Mouse (Mus musculus) lung, postnatal 25 days (tissue): Measurements from ENCODE around the gene Pkdcc.

ENCODE experiments used
- DNase-seq: peaks from one replicate; pipeline ENCODE4 v3.0.0; 2022; ENCODE audit warnings: low spot score

Pkdcc gene

DNA sequence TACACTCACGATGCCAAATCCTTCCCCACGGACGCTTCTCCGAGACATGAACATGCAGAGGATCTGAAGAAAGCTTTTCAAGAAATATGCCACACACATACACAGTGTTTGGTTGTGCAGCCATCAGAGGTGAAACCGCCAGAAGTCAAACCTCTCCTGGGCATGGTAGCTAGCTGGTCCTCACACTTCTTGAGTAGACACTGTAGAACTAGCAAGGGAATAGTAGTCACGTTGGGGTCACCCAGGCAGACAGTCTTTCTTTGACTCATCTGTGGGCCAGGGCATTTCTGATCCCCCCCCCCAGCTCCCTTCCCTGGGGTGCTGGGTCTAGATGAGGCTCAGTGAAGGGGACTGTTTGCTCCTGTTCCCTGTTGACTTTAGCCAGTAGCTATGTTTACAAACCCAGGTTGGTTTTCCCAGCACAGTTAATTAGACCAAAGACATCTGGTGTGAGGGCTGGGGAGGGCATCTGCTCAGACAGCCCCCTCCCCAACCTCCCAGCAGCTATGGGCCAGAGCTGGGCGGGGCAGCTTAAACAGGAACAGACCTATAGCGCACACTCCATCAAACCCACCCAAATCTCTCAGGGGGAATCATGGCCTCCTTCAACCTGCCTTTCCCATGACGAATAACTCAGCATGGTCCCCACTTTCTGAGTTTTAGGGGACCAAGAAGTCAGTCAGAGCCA, 1.7 kb upstream of the Pkdcc start:
- no peak for DNase-seq

DNA sequence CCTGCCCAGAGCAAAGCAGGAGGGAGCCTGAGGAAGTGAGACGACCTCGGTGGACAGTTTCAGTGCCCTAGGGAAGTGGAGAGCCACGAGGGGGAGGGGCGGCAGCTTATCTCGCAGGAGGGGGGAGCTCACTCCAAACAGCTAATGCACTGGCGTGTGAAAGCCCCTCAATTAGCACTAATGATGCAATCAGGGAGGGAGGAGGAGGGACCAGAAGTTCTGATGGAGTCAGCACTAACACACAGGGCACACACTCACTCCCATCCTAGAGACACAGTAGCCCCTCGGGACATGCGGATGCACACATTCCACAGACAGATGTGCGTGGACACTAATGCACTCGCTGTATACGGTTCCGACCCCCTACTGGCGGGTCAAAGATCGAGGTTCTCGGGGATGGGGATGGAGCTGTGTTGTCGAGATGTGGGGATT, 915 bp upstream of the Pkdcc start:
- DNase-seq = peak; percentile 54

DNA sequence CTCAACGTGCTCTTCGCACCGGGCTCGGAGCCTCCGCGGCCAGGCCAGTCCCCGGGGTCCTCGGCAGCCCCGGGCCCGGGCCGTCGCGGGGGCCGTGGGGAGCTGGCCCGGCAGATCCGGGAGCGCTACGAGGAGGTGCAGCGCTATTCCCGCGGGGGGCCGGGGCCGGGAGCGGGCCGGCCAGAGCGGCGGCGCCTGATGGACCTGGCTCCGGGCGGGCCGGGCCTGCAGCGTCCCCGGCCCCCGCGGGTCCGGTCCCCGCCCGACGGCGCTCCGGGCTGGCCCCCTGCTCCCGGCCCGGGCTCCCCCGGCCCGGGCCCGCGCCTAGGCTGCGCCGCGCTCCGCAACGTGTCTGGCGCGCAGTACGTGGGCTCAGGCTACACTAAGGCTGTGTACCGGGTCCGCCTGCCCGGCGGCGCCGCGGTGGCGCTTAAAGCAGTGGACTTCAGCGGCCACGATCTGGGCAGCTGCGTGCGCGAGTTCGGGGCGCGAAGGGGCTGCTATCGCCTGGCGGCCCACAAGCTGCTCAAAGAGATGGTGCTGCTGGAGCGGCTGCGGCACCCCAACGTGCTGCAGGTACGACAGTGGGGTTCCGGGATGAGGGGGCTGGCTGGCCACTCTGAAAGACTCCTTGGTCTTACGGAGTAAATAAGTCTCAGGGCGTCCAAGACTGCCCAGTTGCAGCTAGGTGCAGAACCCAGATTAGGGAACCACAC, 595 bp downstream of the Pkdcc start:
- peak; percentile 16 for DNase-seq

DNA sequence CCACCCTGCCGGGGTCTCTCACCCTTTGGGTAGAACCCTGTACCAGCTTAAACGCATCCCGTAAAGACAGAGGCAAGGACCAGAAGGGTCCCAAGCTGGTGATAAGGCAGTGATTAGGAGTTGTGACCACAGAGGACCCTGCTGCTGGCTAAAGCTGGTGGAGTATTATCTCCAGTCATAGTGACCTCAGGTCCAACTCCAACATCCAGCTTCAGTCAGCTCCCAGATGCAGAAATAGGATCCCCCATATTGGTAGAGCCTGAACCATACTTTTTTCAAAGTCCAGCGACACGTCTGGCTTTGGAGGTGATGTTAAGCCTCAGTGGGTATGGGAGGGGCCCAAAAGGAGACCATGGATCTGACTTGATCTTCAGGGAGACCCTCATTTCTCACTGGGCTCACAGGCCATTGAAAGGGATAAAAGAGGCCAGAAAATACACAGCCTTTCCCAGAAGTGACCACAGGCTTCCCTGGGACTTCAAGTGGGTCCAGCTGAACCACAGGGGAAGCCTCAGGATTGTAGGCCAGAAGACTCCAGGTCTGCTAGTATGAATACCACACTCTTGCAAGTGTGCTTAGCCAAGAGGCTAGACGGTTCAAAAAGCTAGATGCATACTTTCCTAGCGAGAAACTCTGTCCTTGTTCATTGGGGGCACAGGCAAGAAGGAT, 1.3 kb downstream of the Pkdcc start:
- no peak for DNase-seq

DNA sequence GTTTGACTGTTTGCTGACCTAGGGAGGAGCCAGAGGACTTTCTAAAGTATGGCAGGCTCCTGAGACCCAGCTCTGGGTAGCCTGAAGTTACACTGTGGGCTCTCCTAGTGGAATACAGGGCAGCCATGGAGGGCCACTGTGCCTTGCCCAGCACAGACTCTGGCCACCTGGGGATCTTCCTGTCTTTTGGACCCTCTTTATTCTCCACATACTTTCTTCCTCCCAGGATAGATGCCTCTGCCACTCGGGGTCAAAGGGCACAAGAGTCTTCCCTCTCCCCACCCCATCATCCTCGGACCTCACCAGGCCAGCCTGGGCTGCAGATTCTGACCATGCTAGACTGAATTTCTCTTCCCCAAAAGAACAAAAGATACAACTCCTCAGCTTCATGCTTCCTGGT, 3.1 kb downstream of the Pkdcc start:
- DNase-seq = no peak

DNA sequence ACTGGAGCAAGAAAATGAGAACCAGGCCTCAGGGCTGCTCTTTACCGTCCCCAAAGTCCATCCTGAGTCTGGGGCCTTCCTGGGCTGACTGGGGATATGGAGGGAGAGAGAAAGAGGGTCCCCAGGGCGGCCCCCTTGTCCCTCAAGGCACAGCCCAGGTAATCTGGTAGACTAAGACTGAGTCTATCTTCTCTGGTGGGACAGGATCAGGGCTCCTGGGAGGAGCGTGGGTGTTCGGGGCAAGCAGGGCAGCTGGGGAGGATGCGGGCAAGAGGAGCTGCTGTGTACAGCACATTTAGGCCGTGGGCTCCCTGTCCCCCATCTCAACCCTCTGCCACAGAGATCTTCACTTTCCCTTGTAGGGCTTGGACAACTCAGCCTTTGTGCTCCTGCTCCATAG, 3.6 kb downstream of the Pkdcc start:
- DNase-seq = no peak

DNA sequence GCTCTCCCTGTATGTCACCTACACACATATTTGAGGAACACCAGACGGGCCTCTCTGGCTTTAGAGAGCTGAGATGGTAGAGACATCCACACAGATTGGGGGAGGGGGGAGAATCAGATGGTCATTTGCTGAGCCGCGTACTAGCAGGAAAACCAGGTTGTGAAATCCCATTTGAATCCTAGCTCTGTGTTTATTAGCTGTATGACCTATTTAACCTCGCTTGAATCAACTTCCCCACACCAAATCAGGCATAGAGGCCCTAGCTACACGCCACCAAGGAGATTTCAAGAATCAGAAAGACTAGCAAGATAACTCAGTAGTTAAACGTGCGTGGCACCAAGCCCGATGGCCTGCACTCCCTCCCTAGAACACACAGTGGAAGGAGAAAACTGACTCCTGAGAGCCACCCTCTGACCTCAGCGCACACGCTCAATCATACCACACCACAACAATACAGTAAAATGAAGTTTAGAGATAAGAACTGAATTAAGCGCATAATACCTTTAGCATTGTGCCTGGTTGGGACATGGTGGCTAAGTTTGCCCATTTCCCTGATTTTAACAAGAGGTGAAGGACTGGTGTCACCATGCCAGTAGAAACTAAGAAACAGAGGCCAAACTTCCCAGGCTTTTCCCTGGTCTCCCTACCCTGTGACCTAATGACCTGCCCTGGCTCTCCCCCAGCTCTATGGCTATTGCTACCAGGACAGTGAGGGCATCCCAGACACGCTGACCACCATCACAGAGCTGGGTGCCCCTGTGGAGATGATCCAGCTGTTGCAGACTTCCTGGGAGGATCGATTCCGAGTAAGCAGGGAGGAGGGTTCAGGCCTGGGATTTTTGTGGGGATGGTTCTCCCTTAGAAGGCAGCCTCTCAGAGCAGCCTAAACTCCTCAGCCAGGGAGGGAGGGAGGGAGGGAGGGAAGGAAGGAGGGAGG, 4.5 kb downstream of the Pkdcc start:
- DNase-seq = peak; percentile 25

DNA sequence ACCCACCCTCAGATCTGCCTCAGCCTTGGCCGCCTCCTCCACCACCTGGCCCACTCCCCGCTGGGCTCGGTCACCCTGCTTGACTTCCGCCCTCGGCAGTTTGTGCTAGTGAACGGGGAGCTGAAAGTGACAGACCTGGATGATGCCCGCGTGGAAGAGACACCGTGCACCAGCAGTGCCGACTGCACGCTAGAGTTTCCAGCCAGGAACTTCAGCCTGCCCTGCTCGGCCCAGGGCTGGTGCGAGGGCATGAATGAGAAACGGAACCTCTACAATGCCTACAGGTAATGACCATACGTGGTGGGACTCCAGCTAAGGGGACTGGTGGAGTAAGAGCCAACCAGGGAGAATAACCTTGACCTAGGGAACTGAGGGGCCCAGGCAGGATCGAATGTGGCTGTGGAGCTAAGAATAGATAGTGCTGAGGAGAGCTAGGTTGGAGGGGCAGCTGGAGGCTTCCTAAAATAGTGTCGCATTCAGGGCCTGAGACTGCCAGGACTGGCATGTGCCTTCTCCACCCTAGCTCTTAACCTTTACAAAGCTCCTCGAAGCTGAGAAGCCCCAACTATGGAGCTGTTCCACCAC, 6.0 kb downstream of the Pkdcc start:
- no peak for DNase-seq

DNA sequence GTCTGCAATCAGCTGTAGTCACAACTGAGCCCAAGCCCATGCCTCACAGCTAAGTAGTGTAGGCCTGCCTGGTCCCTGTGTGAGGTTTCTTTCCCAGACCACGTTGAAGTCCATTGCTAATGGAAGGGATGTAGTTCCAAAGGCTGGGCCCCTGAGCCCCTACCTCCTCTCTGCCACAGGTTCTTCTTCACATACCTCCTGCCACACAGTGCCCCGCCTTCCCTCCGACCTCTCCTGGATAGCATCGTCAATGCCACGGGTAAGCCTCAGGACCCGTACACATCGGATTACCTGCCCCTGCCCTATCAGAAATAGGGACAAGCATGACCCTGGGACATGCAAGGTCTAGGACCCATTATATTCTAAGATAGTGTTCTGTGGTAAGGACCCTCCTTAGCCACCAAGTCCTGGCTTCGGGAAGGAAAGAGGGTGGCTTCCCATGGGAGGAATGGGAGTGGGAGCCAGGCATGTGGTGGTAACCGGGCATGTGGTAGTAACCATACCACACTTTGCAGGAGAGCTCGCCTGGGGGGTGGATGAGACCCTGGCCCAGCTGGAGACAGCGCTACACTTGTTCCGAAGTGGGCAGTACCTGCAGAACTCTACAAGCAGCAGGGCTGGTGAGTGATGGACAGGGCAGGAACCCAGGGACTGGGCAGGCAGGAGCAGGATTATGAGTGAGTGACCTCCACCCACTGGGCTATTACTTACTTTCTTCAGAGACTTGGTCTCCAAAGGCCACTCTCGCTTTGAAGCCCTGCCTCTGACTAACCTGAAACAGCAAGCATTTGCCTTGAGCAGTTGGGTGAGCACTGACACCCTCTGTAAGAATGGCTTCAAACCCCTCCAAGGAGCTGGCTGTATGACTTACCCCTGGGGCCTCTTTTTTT, 6.8 kb downstream of the Pkdcc start:
- no peak for DNase-seq

DNA sequence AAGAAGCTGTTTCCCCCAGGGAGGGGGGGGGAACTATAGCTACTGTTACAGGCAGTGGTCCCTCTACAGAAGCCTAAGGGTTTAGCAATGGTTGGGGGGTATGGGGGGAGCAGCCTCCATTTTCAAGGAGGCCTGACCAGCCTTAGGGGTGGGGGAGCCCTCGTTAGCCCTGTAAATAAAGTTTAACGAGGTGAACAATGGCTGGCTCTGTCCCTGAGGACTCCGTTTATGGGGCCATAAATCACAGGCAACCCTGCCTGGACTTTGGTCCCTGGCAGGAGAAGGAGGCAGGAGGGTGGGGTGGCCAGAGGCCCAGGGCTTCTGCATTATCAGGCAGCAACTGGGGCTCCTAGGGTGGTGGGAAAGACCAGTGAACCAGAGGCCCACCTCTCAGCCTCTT, 7.6 kb downstream of the Pkdcc start:
- DNase-seq = no peak

DNA sequence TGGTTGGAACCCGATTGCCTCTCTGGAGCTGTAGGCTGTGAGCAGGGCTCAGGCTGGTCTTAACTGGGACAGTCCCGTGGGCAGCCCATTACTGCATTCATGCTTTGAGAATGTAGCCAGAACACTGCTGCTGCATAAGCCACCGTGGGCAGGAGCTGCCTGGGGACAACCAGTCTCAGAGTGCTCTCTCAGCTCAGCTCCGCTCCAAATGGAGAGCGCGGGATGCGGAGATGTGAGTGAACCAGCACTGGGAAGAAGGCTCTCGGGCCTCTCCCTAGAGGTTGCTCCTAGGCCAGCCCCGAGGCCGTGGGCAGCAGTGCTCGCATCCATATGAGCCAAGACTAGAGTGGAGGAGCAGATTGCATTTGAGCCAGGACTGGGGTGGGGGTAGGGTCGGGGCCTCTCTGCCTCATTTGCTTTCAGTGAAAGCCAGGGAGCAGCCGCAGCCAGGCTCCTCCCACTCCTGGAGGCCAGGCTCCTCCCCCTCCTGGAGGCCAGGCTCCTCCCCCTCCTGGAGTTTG, 9.4 kb downstream of the Pkdcc start:
- DNase-seq = no peak

DNA sequence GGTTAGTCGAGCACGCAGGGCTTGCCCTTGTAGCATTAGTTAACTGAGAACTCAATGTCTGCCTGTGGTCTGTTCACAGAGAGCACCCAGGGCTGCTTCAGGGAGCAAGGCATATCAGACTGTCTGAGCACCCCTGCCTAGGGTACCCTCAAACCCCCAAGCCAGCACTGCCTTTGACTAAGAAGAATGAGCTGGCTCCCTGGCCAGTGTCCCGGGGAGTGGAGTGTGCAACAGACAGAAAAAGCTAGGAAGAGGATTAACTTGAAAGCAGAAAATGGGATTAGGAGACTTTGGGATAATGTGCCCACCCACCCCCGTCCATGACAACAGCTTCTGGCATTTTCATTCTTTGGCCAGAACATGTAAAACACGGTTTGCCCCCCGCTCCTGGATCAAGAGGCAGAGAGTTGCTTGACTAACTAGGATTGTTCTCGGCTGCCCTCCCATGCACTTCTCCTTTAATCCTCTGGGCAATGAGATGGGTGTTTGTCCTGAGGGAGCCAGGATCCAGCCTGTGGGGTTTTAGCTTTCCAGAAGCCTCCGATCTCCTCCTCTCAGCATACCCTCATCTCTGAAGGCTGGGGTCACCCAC, 11.4 kb downstream of the Pkdcc start:
- DNase-seq = no peak

DNA sequence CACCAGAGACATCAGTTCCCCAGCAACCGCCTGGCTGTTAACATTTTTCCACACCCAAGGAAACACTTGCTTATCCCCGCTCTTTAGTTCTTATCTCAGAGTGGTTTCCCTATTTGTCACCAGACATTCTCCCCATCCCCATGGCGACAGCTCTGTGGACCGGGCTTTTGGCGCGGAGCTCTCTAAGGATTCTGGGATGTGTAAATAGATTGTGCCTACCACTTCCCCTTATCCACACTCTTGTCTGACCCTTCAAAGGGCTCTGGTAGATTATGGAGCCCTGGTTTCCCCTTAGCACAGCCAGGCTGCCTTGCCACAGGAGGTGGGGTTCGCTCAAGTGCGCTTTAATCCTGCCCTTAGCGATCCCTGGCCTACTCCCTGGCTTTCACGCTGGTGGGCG, 16.3 kb downstream of the Pkdcc start:
- DNase-seq = peak; percentile 49

DNA sequence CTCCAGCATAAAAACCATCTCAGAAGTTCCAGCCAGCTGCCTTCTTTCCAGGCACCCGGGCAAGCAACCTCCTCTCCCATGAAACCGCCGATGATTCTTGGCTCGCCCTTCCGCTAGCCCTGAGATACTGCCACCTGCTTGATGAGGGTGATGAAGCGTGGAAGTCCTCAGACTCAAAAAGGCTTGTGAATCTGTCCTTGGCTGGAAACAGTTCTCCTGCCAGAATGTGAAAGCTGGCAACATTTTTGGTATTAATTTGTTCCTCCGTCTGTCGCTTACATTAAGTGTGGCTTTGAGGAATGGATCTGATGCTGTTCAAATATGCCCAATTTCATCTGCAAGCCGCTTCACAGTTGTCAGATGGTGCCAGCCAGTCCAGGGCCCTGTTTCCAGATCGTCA, 20.1 kb downstream of the Pkdcc start:
- no peak for DNase-seq

DNA sequence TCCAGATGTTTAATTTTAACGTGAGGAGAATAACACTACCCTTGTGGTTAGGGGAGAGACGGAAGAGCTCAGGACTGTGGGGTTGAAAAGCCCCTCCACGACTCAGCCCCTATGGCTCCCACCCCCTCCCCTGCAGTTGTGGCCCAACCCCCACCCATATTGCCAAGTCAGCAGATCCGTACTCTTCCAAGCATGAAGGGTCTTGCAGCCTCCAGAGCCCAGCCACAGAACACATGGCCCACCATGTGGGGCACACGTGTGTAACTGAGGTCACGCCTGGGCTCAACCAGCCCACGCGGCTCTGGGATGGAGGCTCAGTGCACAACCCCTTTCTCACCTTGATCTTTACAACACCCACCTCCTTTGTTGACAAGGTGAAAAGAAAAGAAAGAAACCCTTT, 21.1 kb downstream of the Pkdcc start:
- no peak for DNase-seq

DNA sequence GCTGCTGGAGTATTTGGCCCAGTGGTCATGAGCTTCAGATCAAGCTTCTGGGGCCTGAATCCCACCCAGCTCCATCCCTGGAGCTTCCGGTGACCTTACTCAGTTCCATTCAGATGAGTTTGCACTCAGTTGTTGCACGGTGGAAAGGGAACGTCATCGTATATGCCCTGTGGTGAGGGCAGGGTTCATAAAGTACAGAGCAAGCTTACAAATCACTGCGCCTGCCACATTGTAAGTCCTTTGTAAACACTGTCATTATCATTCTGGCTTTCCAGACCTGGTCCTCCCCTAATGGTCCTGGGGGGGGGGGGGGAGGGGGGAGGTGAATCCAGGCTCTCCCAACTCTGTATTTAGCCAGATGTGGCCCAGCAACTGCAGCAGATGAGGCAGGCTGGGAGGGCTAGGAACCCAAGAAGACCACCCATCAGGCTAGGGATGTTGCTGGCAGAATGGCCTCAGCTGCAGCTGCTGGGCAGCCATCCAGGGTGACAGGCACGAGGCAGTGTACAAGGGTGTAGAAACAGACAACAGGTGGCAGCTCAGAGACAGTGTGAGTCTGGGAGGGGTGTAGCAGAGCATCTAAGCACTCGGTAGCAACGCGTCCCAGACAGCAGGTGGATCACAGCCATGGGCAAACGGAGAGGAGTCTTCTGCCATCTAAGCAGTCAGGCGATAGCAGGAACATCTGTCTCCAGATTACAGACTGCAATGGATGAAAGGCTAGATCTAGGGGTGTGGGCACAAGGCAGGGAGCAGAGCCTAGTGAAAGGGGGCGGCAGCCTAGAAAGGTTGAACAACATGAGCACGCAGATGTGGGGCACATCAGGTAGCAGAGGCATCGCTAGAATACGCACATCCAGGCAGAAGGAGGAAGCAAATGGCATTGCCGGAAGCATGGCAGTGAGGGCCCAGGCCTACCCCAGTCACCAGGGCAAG, 23.3 kb downstream of the Pkdcc start:
- DNase-seq = no peak

DNA sequence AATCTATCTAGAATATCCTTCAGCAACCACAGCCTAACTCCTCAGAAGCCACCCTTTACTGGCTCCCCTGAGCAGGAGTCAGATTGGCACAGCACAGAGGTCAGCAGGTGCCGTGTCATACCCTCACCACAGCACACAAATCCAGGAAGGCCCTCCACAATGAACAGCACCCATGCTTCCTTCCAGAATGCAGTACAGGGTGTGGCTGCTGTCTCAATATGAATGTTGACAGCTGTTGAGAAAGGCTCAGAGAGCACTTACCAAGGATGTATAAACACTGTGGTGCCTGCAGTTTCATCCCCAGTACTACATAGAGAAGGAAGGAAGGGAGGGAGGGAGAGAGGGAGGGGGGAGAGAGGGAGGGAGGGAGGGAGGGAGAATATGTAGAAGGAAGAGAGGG, 29.4 kb downstream of the Pkdcc start:
- DNase-seq = peak; percentile 18

DNA sequence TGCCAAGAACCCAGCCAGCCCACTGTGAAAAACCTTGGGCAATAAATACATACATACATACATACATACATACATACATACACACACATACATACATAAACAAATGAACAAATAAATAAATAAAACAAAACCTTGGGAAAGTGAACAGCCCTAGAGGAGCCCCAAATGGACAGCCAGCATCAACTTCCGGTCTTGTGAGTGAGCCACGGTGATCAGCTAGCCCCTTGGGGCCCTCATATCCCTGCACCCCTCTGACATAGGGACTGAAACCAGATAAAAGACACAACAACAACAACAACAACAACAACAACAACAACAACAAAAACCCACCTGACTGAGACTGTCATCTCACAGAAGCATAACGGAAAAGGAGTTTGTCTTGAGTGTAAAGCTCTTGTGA, 30.4 kb downstream of the Pkdcc start:
- DNase-seq = no peak

DNA sequence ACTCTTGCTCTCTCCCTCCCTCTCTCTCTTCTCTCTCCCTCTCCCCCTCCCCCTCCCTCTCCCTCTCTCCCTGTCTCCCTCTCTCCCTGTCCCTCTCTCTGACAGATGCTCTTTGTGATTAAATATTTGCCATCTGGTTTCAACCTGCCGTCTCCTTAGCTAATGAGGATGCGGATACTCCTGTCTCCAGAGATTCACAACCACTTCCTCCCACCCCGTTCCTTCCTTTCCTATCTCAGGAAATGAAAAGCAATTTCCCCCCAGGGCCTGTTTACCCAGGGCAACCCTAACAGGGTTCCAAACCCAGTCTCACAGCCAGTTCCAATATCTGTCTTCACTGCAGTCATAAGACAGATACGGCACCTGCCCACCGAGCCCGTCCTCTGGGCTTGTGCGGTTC, 31.0 kb downstream of the Pkdcc start:
- DNase-seq = no peak
